Mouse (Mus musculus) liver, adult 2 months (tissue): ENCODE results near the gene Ddc. TPM values are rescaled to one million over a fixed set of nuclear protein-coding genes. Genes with fewer than 3 reads are reported as not detected.

Experiments used
- DNase-seq: peaks from one replicate; pipeline ENCODE4 v3.0.0-alpha.2; 2011; ENCODE audit warnings: low read depth, low spot score; ENCODE audit errors: extremely low read depth
- H3K27ac ChIP-seq: fragments of 200-500 bp; replicated peaks from 2 replicates; pipeline ENCODE4 v1.5.1; 2012; ENCODE audit warnings: low read depth, mild to moderate bottlenecking, control low read depth, inconsistent platforms, low read length; ENCODE audit not compliant: insufficient read depth
- H3K27me3 ChIP-seq: fragments of 200-500 bp; 2 replicates; pipeline ENCODE4 v1.6.1; 2012; ENCODE audit warnings: mild to moderate bottlenecking, moderate library complexity, low read length, inconsistent platforms; ENCODE audit not compliant: control insufficient read depth, insufficient read depth
- H3K36me3 ChIP-seq: fragments of 200-500 bp; 2 replicates; pipeline ENCODE4 v1.6.1; 2012; ENCODE audit warnings: low read length, inconsistent platforms; ENCODE audit not compliant: control insufficient read depth, insufficient read depth
- H3K4me1 ChIP-seq: fragments of 200-500 bp; 2 replicates; pipeline ENCODE4 v1.6.1; 2011; ENCODE audit warnings: low read length; ENCODE audit not compliant: control insufficient read depth, insufficient read depth
- H3K4me3 ChIP-seq: fragments of 200-500 bp; 2 replicates; pipeline ENCODE4 v1.5.1; 2011; ENCODE audit warnings: low read depth, mild to moderate bottlenecking, control low read depth, low read length, moderate library complexity; ENCODE audit not compliant: insufficient read depth
- H3K79me2 ChIP-seq: fragments of 200-500 bp; 2 replicates; pipeline ENCODE4 v1.6.1; 2012; ENCODE audit warnings: inconsistent platforms, mild to moderate bottlenecking, low read length, moderate library complexity; ENCODE audit not compliant: control insufficient read depth, insufficient read depth
- H3K9ac ChIP-seq: fragments of 200-500 bp; 2 replicates; pipeline ENCODE4 v1.6.1; 2012; ENCODE audit warnings: low read depth, mild to moderate bottlenecking, control low read depth, inconsistent platforms, low read length
- CTCF ChIP-seq: fragments of 200-500 bp; IDR thresholded peaks from 2 replicates; pipeline ENCODE4 v1.5.1; 2011; ENCODE audit warnings: low read depth, low read length, control low read depth
- POLR2A ChIP-seq: fragments of 200-500 bp; IDR thresholded peaks from 2 replicates; pipeline ENCODE4 v1.6.1; 2011; ENCODE audit warnings: low read length, control low read depth; ENCODE audit not compliant: insufficient read depth; ENCODE audit errors: extremely low read depth
- whole genome bisulfite sequencing: fragments of 180-500 bp; shearing (Covaris S2); methylation state at CpG from one replicate; pipeline ENCODE4 v1.1.7; 2018; 5-methylcytosine and 5-hydroxymethylcytosine counted together
- polyA plus RNA-seq: library from polyadenylated mRNA; depleted of rRNA; stranded (reverse); fragments of >200 nt; gene quantifications from 2 replicates; pipeline ENCODE4 v1.2.3, GENCODE M21; 2012
- total RNA-seq: library from RNA; depleted of rRNA; stranded (reverse); fragments of >200 nt; gene quantifications from 2 replicates; pipeline ENCODE4 v1.2.3, GENCODE M21; 2014

Gene Ddc
- total and polyA plus RNA-seq, 2 experiments, result 56.4 to 82.3 TPM

GRCm38 (mm10) chr11:11890139-11890741 is 7.7 kb downstream of the Ddc start:
- Histone ChIP-seq H3K36me3 (0 out of 2 replicates have a peak, but pooled peaks cover 4% of the 10 kb centered on the region), H3K9ac (no peak overlapping the region), H3K27me3 (no peaks in the 10 kb centered on the region), H3K4me3 (no peak overlapping the region), H3K79me2 (peaks cover 11% of the 10 kb centered on the region), H3K27ac (no peak overlapping the region), H3K4me1 (peaks cover 36% of the 10 kb centered on the region)
- WGBS, result 77% methylated on average over 10 of the region's 10 CpGs
- DNase-seq, result no peak
- TF ChIP-seq CTCF (no peak), POLR2A (no peak)

GRCm38 (mm10) chr11:11888727-11889126 is 9.2 kb downstream of the Ddc start:
- TF ChIP-seq POLR2A (no peak), CTCF (no peak)
- Histone ChIP-seq H3K27ac (peak overlapping the region; percentile 59), H3K9ac (no peak overlapping the region), H3K27me3 (no peaks in the 10 kb centered on the region), H3K79me2 (peaks cover 11% of the 10 kb centered on the region), H3K36me3 (peaks cover 5% of the 10 kb centered on the region), H3K4me1 (peaks cover 35% of the 10 kb centered on the region), H3K4me3 (no peak overlapping the region)
- no peak for DNase-seq
- whole genome bisulfite sequencing, result 74% methylated on average over 3 of the region's 3 CpGs

DNA sequence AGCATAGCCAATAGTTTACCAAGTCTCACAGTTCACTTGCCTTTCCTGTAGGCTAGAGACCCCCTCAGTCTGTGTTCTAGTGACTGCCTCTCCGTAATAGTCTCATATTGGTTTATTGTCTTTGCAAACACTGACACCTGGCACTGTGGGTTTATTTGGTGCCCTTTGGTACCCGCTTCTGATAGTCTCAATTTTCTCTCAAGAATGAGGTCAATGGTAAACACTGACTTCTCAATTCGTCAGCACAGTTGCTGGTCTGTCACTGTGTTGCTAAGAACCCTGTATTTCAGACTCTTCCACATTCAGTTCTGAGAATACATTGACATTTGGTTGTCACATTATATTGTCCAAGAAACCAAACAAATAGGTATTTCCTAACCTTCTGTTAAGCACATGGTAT is 9.9 kb downstream of the Ddc start:
- H3K27me3 ChIP-seq, result no peaks in the 10 kb centered on the region
- WGBS, result 31% methylated on average over 3 of the region's 3 CpGs
- peaks cover 33% of the 10 kb centered on the region for H3K4me1 ChIP-seq
- H3K79me2 ChIP-seq, result peaks cover 11% of the 10 kb centered on the region
- peak; percentile 82 for DNase-seq
- H3K9ac ChIP-seq, result no peak overlapping the region
- TF ChIP-seq POLR2A (no peak), CTCF (no peak)
- no peak overlapping the region for H3K4me3 ChIP-seq
- peaks cover 8% of the 10 kb centered on the region for H3K36me3 ChIP-seq
- peak overlapping the region; percentile 59; the same call in 1 of the 2 replicates for H3K27ac ChIP-seq

- H3K9ac ChIP-seq, result no peak overlapping the region; the same call in 1 of the 2 replicates
- H3K27ac ChIP-seq, result peak overlapping the region; percentile 24
Measured at GRCm38 (mm10) chr11:11886403-11886998, 11.4 kb downstream of the Ddc start.

GRCm38 (mm10) chr11:11885921-11886320 is 12.0 kb downstream of the Ddc start:
- TF ChIP-seq CTCF (no peak), POLR2A (no peak)
- Histone ChIP-seq H3K27me3 (no peaks in the 10 kb centered on the region), H3K9ac (no peak overlapping the region), H3K79me2 (peaks cover 7% of the 10 kb centered on the region; the same call in 1 of the 2 replicates), H3K4me3 (no peak overlapping the region), H3K36me3 (peaks cover 19% of the 10 kb centered on the region), H3K4me1 (peaks cover 30% of the 10 kb centered on the region), H3K27ac (no peak overlapping the region)
- peak; percentile 55 for DNase-seq
- 17% methylated on average over 3 of the region's 3 CpGs for WGBS

More at GRCm38 (mm10) chr11:11886403-11886998, 11.4 kb downstream of the Ddc start:
- no peak for TF ChIP-seq CTCF
- no peak for TF ChIP-seq POLR2A
- no peak overlapping the region for H3K4me3 ChIP-seq
- H3K79me2 ChIP-seq, result peaks cover 11% of the 10 kb centered on the region
- H3K4me1 ChIP-seq, result peaks cover 30% of the 10 kb centered on the region
- H3K36me3 ChIP-seq, result peaks cover 16% of the 10 kb centered on the region
- no peaks in the 10 kb centered on the region for H3K27me3 ChIP-seq
- DNase-seq, result peak; percentile 33
- WGBS, result 38% methylated on average over 4 of the region's 4 CpGs

DNA sequence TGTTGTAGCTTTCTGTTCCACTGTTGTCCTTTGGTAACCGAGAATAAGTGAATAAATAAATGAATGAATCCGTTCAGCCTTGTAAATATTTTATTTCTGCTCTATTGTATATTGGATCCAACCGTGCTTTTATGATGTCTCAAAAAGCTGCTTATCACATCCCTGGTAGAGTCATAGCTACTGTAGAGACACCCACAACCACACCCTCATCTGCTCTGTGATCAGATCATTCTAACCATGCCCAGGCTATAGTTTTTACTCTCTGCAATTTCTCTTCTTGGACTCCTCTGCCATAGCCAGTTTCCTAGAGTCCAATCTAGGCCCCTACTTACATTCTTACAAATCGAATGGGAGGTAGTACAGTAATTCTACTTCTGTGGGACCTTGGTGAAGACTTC is 12.7 kb downstream of the Ddc start:
- Histone ChIP-seq H3K4me1 (peaks cover 28% of the 10 kb centered on the region), H3K9ac (no peak overlapping the region), H3K36me3 (peaks cover 21% of the 10 kb centered on the region), H3K4me3 (no peak overlapping the region), H3K27me3 (no peaks in the 10 kb centered on the region), H3K27ac (peak overlapping the region; percentile 31; the same call in 1 of the 2 replicates), H3K79me2 (peaks cover 7% of the 10 kb centered on the region; the same call in 1 of the 2 replicates)
- no peak for TF ChIP-seq CTCF
- no peak for TF ChIP-seq POLR2A
- no peak for DNase-seq
- WGBS, result 75% methylated on average over 4 of the region's 4 CpGs
